Mouse (Mus musculus): ENCODE data around the gene Slc43a2. TPM values are rescaled to one million over a fixed set of nuclear protein-coding genes. Genes with fewer than 3 reads are reported as not detected.

Slc43a2 gene
- polyA plus RNA-seq, 1 experiment from 2014 or later, result 12.9 TPM

- H3K4me1 ChIP-seq (replicated peaks), result peaks cover 22% of the 10 kb centered on the region
- no peaks in the 10 kb centered on the region for H3K27me3 ChIP-seq (replicated peaks)
- H3K9me3 ChIP-seq, result no peaks in the 10 kb centered on the region
- peak; percentile 92 for ATAC-seq
- H3K4me2 ChIP-seq (replicated peaks), result no peak overlapping the region
- 50% methylated on average over 14 of the region's 14 CpGs for WGBS
- H3K27ac ChIP-seq, result peak overlapping the region; percentile 79
- no peaks in the 10 kb centered on the region for H3K36me3 ChIP-seq
- no peak overlapping the region for H3K9ac ChIP-seq
- no peak overlapping the region for H3K4me3 ChIP-seq (replicated peaks)
Observed at GRCm38 (mm10) chr11:75560530-75561409, 29.3 kb downstream of the Slc43a2 start.

GRCm38 (mm10) chr11:75561410-75561791, 29.9 kb downstream of the Slc43a2 start:
- Histone ChIP-seq H3K27me3 (replicated peaks) (no peaks in the 10 kb centered on the region), H3K36me3 (no peaks in the 10 kb centered on the region), H3K9me3 (no peaks in the 10 kb centered on the region), H3K4me2 (replicated peaks) (no peak overlapping the region), H3K27ac (peak overlapping the region; percentile 45), H3K4me3 (replicated peaks) (no peak overlapping the region), H3K9ac (no peak overlapping the region), H3K4me1 (replicated peaks) (peaks cover 28% of the 10 kb centered on the region)
- peak; percentile 19 for ATAC-seq
- WGBS, result 76% methylated on average over 5 of the region's 5 CpGs

GRCm38 (mm10) chr11:75562840-75563239, 31.3 kb downstream of the Slc43a2 start:
- Histone ChIP-seq H3K27ac (no peak overlapping the region), H3K36me3 (no peaks in the 10 kb centered on the region), H3K9me3 (no peaks in the 10 kb centered on the region), H3K4me3 (replicated peaks) (no peak overlapping the region), H3K27me3 (replicated peaks) (no peaks in the 10 kb centered on the region), H3K4me2 (replicated peaks) (no peak overlapping the region), H3K4me1 (replicated peaks) (peaks cover 42% of the 10 kb centered on the region), H3K9ac (0 out of 2 replicates have a peak overlapping the region, but pooled peaks have one; percentile 9)
- no peak for ATAC-seq
- WGBS, result 85% methylated on average over 8 of the region's 8 CpGs

GRCm38 (mm10) chr11:75563851-75564548, 32.5 kb downstream of the Slc43a2 start:
- Histone ChIP-seq H3K36me3 (no peaks in the 10 kb centered on the region), H3K9me3 (no peaks in the 10 kb centered on the region), H3K27me3 (replicated peaks) (no peaks in the 10 kb centered on the region), H3K4me2 (replicated peaks) (no peak overlapping the region), H3K4me1 (replicated peaks) (peaks cover 48% of the 10 kb centered on the region), H3K4me3 (replicated peaks) (no peak overlapping the region), H3K9ac (peak overlapping the region; percentile 9; the same call in 1 of the 2 replicates), H3K27ac (no peak overlapping the region)
- ATAC-seq, result no peak
- 60% methylated on average over 18 of the region's 18 CpGs for WGBS

- no peak for ATAC-seq
- Histone ChIP-seq H3K27ac (0 out of 2 replicates have a peak overlapping the region, but pooled peaks have one; percentile 8), H3K4me1 (replicated peaks) (peaks cover 47% of the 10 kb centered on the region), H3K9me3 (no peaks in the 10 kb centered on the region), H3K9ac (no peak overlapping the region), H3K36me3 (no peaks in the 10 kb centered on the region), H3K27me3 (replicated peaks) (no peaks in the 10 kb centered on the region), H3K4me2 (replicated peaks) (no peak overlapping the region), H3K4me3 (replicated peaks) (no peak overlapping the region)
- WGBS, result 58% methylated on average over 2 of the region's 2 CpGs
Observed at GRCm38 (mm10) chr11:75565849-75566248, 34.4 kb downstream of the Slc43a2 start.

GRCm38 (mm10) chr11:75566276-75567196, 35.0 kb downstream of the Slc43a2 start:
- Histone ChIP-seq H3K4me2 (replicated peaks) (no peak overlapping the region), H3K27me3 (replicated peaks) (no peaks in the 10 kb centered on the region), H3K9me3 (no peaks in the 10 kb centered on the region), H3K4me1 (replicated peaks) (peaks cover 45% of the 10 kb centered on the region), H3K4me3 (replicated peaks) (no peak overlapping the region), H3K9ac (no peak overlapping the region), H3K27ac (peak overlapping the region; percentile 51; the same call in 1 of the 2 replicates), H3K36me3 (no peaks in the 10 kb centered on the region)
- no peak for ATAC-seq
- 77% methylated on average over 13 of the region's 13 CpGs for whole genome bisulfite sequencing

- ATAC-seq, result no peak
- Histone ChIP-seq H3K9me3 (no peaks in the 10 kb centered on the region), H3K27me3 (replicated peaks) (no peaks in the 10 kb centered on the region), H3K4me1 (replicated peaks) (peaks cover 50% of the 10 kb centered on the region), H3K36me3 (no peaks in the 10 kb centered on the region), H3K27ac (peak overlapping the region; percentile 51), H3K4me3 (replicated peaks) (no peak overlapping the region), H3K9ac (no peak overlapping the region; the same call in 1 of the 2 replicates), H3K4me2 (replicated peaks) (no peak overlapping the region)
- 49% methylated on average over 9 of the region's 9 CpGs for WGBS
Observed at GRCm38 (mm10) chr11:75567346-75568114, 36.0 kb downstream of the Slc43a2 start.

GRCm38 (mm10) chr11:75568115-75568511, 36.6 kb downstream of the Slc43a2 start:
- ATAC-seq, result no peak
- Histone ChIP-seq H3K4me2 (replicated peaks) (no peak overlapping the region), H3K9ac (no peak overlapping the region), H3K27me3 (replicated peaks) (no peaks in the 10 kb centered on the region), H3K4me1 (replicated peaks) (peaks cover 55% of the 10 kb centered on the region), H3K36me3 (no peaks in the 10 kb centered on the region), H3K4me3 (replicated peaks) (no peak overlapping the region), H3K9me3 (no peaks in the 10 kb centered on the region), H3K27ac (0 out of 2 replicates have a peak overlapping the region, but pooled peaks have one; percentile 33)
- WGBS, result 81% methylated on average over 6 of the region's 6 CpGs

GRCm38 (mm10) chr11:75568962-75569361, 37.5 kb downstream of the Slc43a2 start:
- peaks cover 49% of the 10 kb centered on the region for H3K4me1 ChIP-seq (replicated peaks)
- H3K9ac ChIP-seq, result no peak overlapping the region
- no peak overlapping the region for H3K4me3 ChIP-seq (replicated peaks)
- 69% methylated on average over 12 of the region's 12 CpGs for WGBS
- ATAC-seq, result no peak
- no peaks in the 10 kb centered on the region for H3K36me3 ChIP-seq
- no peak overlapping the region for H3K4me2 ChIP-seq (replicated peaks)
- H3K27ac ChIP-seq, result peak overlapping the region; percentile 33
- H3K27me3 ChIP-seq (replicated peaks), result no peaks in the 10 kb centered on the region
- H3K9me3 ChIP-seq, result no peaks in the 10 kb centered on the region

- H3K9ac ChIP-seq, result no peak overlapping the region
- H3K36me3 ChIP-seq, result no peaks in the 10 kb centered on the region
- H3K27ac ChIP-seq, result no peak overlapping the region
- no peak for ATAC-seq
- H3K4me1 ChIP-seq (replicated peaks), result peaks cover 45% of the 10 kb centered on the region
- H3K4me3 ChIP-seq (replicated peaks), result no peak overlapping the region
- WGBS, result 91% methylated on average over 17 of the region's 17 CpGs
- H3K9me3 ChIP-seq, result no peaks in the 10 kb centered on the region
- H3K27me3 ChIP-seq (replicated peaks), result no peaks in the 10 kb centered on the region
- H3K4me2 ChIP-seq (replicated peaks), result no peak overlapping the region
Observed at GRCm38 (mm10) chr11:75570375-75571125, 39.1 kb downstream of the Slc43a2 start.
